Mouse (Mus musculus) stomach, postnatal 0 days (tissue): ENCODE measurements around the gene Kcnc2. TPM values are rescaled to one million over a fixed set of nuclear protein-coding genes. Genes with fewer than 3 reads are reported as not detected.

Experiments used
- ATAC-seq: fragments of 200-750 bp; cut with Nextera tagmentation; 2 replicates; pipeline ENCODE4 v1.8.0; 2017; ENCODE audit not compliant: low FRiP score, low TSS enrichment
- DNase-seq: peaks from one replicate; pipeline ENCODE4 v3.0.0-alpha.2; 2016; ENCODE audit warnings: low spot score
- H3K27ac ChIP-seq: fragments of 300-500 bp; sonication (generic); replicated peaks from 2 replicates; pipeline ENCODE4 v1.5.1; 2014; ENCODE audit warnings: mild to moderate bottlenecking, control low read depth
- H3K27me3 ChIP-seq: fragments of 300-500 bp; sonication (generic); 2 replicates; pipeline ENCODE4 v1.6.1; 2014; ENCODE audit warnings: low read length; ENCODE audit not compliant: control insufficient read depth, insufficient read depth
- H3K36me3 ChIP-seq: fragments of 300-500 bp; sonication (generic); 2 replicates; pipeline ENCODE4 v1.6.1; 2014; ENCODE audit warnings: low read length, mixed read lengths; ENCODE audit not compliant: control insufficient read depth, insufficient read depth
- H3K4me1 ChIP-seq: fragments of 300-500 bp; sonication (generic); replicated peaks from 2 replicates; pipeline ENCODE4 v1.6.1; 2014; ENCODE audit warnings: antibody characterized with exemption; ENCODE audit not compliant: control insufficient read depth, insufficient read depth
- H3K4me2 ChIP-seq: fragments of 300-500 bp; sonication (generic); replicated peaks from 2 replicates; pipeline ENCODE4 v1.6.1; 2014; ENCODE audit warnings: low read depth, mild to moderate bottlenecking, control low read depth, moderate library complexity
- H3K4me3 ChIP-seq: fragments of 300-500 bp; sonication (generic); 2 replicates; pipeline ENCODE4 v1.5.1; 2014; ENCODE audit warnings: low read depth, low read length, control low read depth
- H3K9ac ChIP-seq: fragments of 300-500 bp; sonication (generic); 2 replicates; pipeline ENCODE4 v1.6.1; 2014; ENCODE audit warnings: mild to moderate bottlenecking, low read length, control low read depth, mixed read lengths
- H3K9me3 ChIP-seq: fragments of 300-500 bp; sonication (generic); 2 replicates; pipeline ENCODE4 v1.6.1; 2016; ENCODE audit warnings: low read length; ENCODE audit not compliant: control insufficient read depth
- CTCF ChIP-seq: IDR thresholded peaks from 2 replicates; pipeline ENCODE4 v1.5.1; 2016; ENCODE audit warnings: antibody characterized with exemption, low read depth, mild to moderate bottlenecking, moderate library complexity
- EP300 ChIP-seq: optimal IDR thresholded peaks from 2 replicates; pipeline ENCODE3; 2016; ENCODE audit warnings: antibody characterized with exemption
- WGBS: fragments of 180-500 bp; shearing (Covaris S2); extraction: QIAGEN DNeasy Blood & Tissue Kit; methylation state at CpG from one replicate; pipeline ENCODE4 v1.1.7; 2014; 5-methylcytosine and 5-hydroxymethylcytosine counted together
- polyA plus RNA-seq: library from polyadenylated mRNA; unstranded; fragments of >200 nt; fragmentation: Nextera tagmentation; extraction: Ambion mirVana; gene quantifications from 2 replicates; pipeline ENCODE4 v1.2.1, GENCODE M21; 2015

Gene Kcnc2
- polyA plus RNA-seq, 1 experiment from 2014 or later, result 0.22 TPM

- no peak overlapping the region for H3K4me3 ChIP-seq
- no peak overlapping the region for H3K4me2 ChIP-seq
- no peaks in the 10 kb centered on the region for H3K4me1 ChIP-seq
- DNase-seq (no peak), ATAC-seq (no peak)
- H3K9ac ChIP-seq, result no peak overlapping the region
- no peak overlapping the region for H3K27ac ChIP-seq
- H3K27me3 ChIP-seq, result no peaks in the 10 kb centered on the region
- no peaks in the 10 kb centered on the region for H3K9me3 ChIP-seq
- no peak for TF ChIP-seq CTCF
- TF ChIP-seq EP300, result no peak
- no peaks in the 10 kb centered on the region for H3K36me3 ChIP-seq
Observed at GRCm38 (mm10) chr10:112485819-112486218, 214.9 kb downstream of the Kcnc2 start.

GRCm38 (mm10) chr10:112488751-112489150, 217.8 kb downstream of the Kcnc2 start:
- ATAC-seq (no peak), DNase-seq (no peak)
- no peaks in the 10 kb centered on the region for H3K27me3 ChIP-seq
- no peak overlapping the region for H3K27ac ChIP-seq
- TF ChIP-seq EP300 (no peak), CTCF (no peak)
- H3K4me2 ChIP-seq, result no peak overlapping the region
- 81% methylated on average over 4 of the region's 4 CpGs for WGBS
- H3K36me3 ChIP-seq, result no peaks in the 10 kb centered on the region
- H3K4me1 ChIP-seq, result no peaks in the 10 kb centered on the region
- H3K4me3 ChIP-seq, result no peak overlapping the region
- H3K9me3 ChIP-seq, result no peaks in the 10 kb centered on the region
- no peak overlapping the region for H3K9ac ChIP-seq

Other genes starting within 250 kb of the Kcnc2 start
- not detected in 2 replicates for gene Glipr1l1, start 210.9 kb upstream of the Kcnc2 start, polyA plus RNA-seq
- 0.06 TPM in 1 of 2 replicates, not detected in the other for gene Glipr1l2, start 187.8 kb upstream of the Kcnc2 start, polyA plus RNA-seq
- gene Glipr1l3, start 110.8 kb upstream of the Kcnc2 start, polyA plus RNA-seq, result not detected in 2 replicates
- gene Caps2, start 107.5 kb upstream of the Kcnc2 start, polyA plus RNA-seq, result 0.04 and 0.16 TPM in 2 replicates